Mouse (Mus musculus) hindbrain, embryonic 11.5 days (tissue): ENCODE measurements around the gene Bach2. TPM values are rescaled to one million over a fixed set of nuclear protein-coding genes. Genes with fewer than 3 reads are reported as not detected.
A peak's percentile ranks its signal among the peaks of the same experiment; 100 is the strongest.

ENCODE experiments used
- ATAC-seq: fragments of 200-750 bp; cut with Nextera tagmentation; 2 replicates; pipeline ENCODE4 v1.8.0; 2017; ENCODE audit warnings: mild to moderate bottlenecking, moderate TSS enrichment, moderate library complexity; ENCODE audit not compliant: low FRiP score
- DNase-seq: peaks from one replicate; pipeline ENCODE4 v3.0.0-alpha.2; 2015; ENCODE audit warnings: low spot score
- H3K27ac ChIP-seq: fragments of 300-500 bp; sonication (generic); 2 replicates; pipeline ENCODE4 v1.5.1; 2014; ENCODE audit warnings: mild to moderate bottlenecking, low read depth, low read length
- H3K27me3 ChIP-seq: fragments of 300-500 bp; sonication (generic); 2 replicates; pipeline ENCODE4 v1.6.1; 2014; ENCODE audit warnings: mild to moderate bottlenecking, low read length, moderate library complexity, mixed read lengths; ENCODE audit not compliant: control insufficient read depth, insufficient read depth
- H3K36me3 ChIP-seq: fragments of 300-500 bp; sonication (generic); 2 replicates; pipeline ENCODE4 v1.6.1; 2014; ENCODE audit warnings: mild to moderate bottlenecking, low read length, moderate library complexity, mixed read lengths; ENCODE audit not compliant: control insufficient read depth, insufficient read depth
- H3K4me1 ChIP-seq: fragments of 300-500 bp; sonication (generic); replicated peaks from 2 replicates; pipeline ENCODE4 v1.6.1; 2014; ENCODE audit warnings: low read length, mixed read lengths; ENCODE audit not compliant: control insufficient read depth, insufficient read depth
- H3K4me2 ChIP-seq: fragments of 300-500 bp; sonication (generic); replicated peaks from 2 replicates; pipeline ENCODE4 v1.6.1; 2014; ENCODE audit warnings: mild to moderate bottlenecking, low read depth, low read length
- H3K4me3 ChIP-seq: fragments of 300-500 bp; sonication (generic); 2 replicates; pipeline ENCODE4 v1.5.1; 2014; ENCODE audit warnings: low read depth, low read length
- H3K9ac ChIP-seq: fragments of 300-500 bp; sonication (generic); 2 replicates; pipeline ENCODE4 v1.6.1; 2014; ENCODE audit warnings: low read depth, low read length
- H3K9me3 ChIP-seq: fragments of 300-500 bp; sonication (generic); 2 replicates; pipeline ENCODE4 v1.6.1; 2016; ENCODE audit warnings: low read length; ENCODE audit not compliant: control insufficient read depth
- WGBS: fragments of 180-500 bp; shearing (Covaris S2); extraction: QIAGEN DNeasy Blood & Tissue Kit; methylation state at CpG from one replicate; pipeline ENCODE4 v1.1.7; 2014; 5-methylcytosine and 5-hydroxymethylcytosine counted together
- polyA plus RNA-seq: library from polyadenylated mRNA; unstranded; fragments of >200 nt; fragmentation: Nextera tagmentation; extraction: Ambion mirVana; gene quantifications from 2 replicates; pipeline ENCODE4 v1.2.1, GENCODE M21; 2014

Gene Bach2
- polyA plus RNA-seq, 1 experiment from 2014 or later = 23.9 TPM

DNA sequence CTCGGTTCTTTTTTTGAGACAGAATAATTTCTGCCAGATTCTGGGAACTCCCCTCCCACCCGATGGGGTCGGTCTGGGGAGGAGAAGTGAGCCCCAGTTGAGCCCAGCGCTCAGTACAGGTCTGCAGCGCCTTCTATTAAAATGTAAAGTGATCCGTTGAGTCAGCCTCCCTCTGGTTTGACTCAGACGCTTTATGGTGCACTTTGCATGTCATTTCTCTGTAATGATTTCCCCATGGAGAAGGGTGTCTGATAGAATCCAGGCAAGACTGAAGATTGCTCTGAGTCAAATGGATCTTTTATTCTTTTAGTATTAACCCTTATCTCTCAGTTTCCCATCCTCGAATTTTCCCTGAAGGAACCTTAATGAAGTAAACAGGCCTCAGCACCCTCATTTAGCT lies 244.3 kb downstream of the Bach2 start:
- ATAC-seq (peak; percentile 25; the same call in 1 of the 2 replicates), DNase-seq (peak; percentile 21)
- Histone ChIP-seq H3K4me2 (no peak overlapping the region), H3K9ac (no peak overlapping the region), H3K36me3 (no peaks in the 10 kb centered on the region), H3K27me3 (no peaks in the 10 kb centered on the region), H3K4me1 (peaks cover 24% of the 10 kb centered on the region), H3K4me3 (no peak overlapping the region), H3K9me3 (no peaks in the 10 kb centered on the region), H3K27ac (peak overlapping the region; percentile 83)
- 11% methylated on average over 8 of the region's 8 CpGs for WGBS

DNA sequence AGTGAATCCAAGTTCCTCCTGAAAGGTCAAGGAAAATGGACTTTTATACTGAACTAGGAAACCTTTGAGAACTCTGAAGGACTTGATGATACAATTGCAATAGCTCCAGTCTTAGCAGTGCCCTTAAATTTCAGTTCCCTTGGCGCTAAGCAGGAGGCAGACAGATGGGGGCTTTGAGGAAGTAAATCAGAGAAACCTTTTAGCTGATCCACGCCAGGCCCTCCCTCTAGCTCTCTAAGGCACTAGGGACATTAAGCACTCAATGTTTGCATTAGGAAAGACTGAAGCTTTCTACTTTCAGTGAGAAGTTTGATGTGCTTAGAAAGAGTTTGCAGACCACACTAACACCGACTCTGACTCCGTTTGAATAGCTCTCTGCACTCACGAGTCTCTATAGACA lies 247.2 kb downstream of the Bach2 start:
- WGBS = 59% methylated on average over 5 of the region's 5 CpGs
- Histone ChIP-seq H3K36me3 (no peaks in the 10 kb centered on the region), H3K27me3 (no peaks in the 10 kb centered on the region), H3K4me2 (no peak overlapping the region), H3K4me3 (no peak overlapping the region), H3K9me3 (no peaks in the 10 kb centered on the region), H3K4me1 (peaks cover 19% of the 10 kb centered on the region), H3K9ac (no peak overlapping the region), H3K27ac (peak overlapping the region; percentile 42; the same call in 1 of the 2 replicates)
- ATAC-seq = no peak
- DNase-seq = no peak

DNA sequence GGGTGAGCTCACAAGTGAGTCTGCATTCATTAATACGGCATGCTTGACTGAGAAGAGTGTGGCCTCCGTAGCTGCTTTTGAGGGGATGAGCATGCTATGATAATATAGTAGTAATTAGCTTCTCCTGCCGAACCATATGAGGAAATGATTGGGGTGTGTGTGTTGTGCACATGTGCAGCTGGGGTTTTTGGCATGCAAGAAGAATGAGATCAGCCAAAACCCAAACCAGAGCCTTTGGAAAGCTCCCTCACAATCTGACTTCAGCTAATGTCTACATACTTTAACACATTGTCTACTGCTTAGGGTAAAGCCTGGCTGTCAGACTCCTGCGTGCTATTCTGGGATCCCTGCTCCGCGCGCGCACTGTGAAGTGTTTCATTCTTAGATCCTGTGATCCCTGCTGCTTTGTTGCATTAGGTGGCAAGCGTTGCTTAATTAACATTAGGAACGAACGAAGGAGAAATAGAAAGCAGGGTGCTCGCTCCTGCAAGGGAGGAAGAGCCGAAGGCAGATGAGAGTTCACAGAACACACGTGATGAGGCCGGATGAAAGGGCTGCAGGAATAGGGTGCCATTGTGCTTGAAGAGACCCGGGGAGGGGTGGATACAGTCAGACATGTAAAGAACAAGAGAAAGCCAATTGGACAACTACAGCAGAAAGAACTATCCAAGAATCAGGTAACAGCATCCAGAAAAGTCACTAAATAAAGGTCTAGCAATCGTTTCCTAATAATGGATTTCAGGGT lies 248.2 kb downstream of the Bach2 start:
- no peak overlapping the region for H3K9ac ChIP-seq
- H3K4me1 ChIP-seq = peaks cover 10% of the 10 kb centered on the region
- no peaks in the 10 kb centered on the region for H3K27me3 ChIP-seq
- no peak overlapping the region for H3K4me3 ChIP-seq
- 75% methylated on average over 17 of the region's 17 CpGs for WGBS
- no peak for DNase-seq
- H3K9me3 ChIP-seq = no peaks in the 10 kb centered on the region
- peak; percentile 26; the same call in 1 of the 2 replicates for ATAC-seq
- H3K27ac ChIP-seq = peak overlapping the region; percentile 63
- H3K4me2 ChIP-seq = no peak overlapping the region
- H3K36me3 ChIP-seq = no peaks in the 10 kb centered on the region

DNA sequence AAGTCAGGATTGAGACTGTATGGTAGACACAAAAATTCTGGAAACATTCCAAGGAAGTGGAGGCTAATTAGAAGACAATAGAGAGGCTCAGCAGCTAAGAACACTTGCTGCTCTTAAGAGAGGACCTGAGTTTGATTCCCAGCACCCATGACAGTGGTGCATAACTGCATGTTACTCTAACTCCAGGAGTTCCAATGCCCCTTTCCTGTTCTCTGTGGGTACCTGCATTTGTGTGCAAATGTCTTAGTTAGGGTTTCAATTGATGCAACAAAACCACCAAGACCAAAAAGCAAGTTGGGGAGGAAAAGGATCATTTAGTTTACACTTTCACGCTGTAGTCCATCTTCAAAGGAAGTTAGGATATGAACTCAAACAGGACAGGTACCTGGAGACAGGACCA lies 250.6 kb downstream of the Bach2 start:
- Histone ChIP-seq H3K4me1 (no peaks in the 10 kb centered on the region; the same call in 1 of the 2 replicates), H3K9ac (no peak overlapping the region), H3K27me3 (no peaks in the 10 kb centered on the region), H3K36me3 (no peaks in the 10 kb centered on the region), H3K4me3 (no peak overlapping the region), H3K9me3 (no peaks in the 10 kb centered on the region), H3K4me2 (no peak overlapping the region), H3K27ac (no peak overlapping the region)
- ATAC-seq (no peak), DNase-seq (no peak)
- WGBS = 81% methylated on average over 1 of the region's 1 CpGs

DNA sequence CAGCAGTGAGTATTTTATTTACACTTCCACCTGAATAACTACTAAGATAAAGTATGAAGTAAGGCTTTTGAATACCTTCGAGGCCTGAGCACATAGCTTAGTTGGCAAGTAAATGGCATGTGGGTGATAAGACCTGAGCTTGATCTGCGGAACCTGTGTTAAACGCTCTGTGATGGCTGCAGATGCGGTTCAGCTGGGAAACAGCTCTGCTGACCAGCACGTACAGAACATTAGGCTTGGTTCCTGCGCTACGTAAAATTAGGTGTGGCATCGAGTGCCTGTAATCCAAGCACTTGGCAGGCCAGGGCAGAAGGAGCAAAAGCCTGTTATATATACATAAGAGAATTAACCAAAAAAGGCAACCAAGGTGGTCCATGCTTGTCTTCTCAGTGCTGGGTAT lies 252.6 kb downstream of the Bach2 start:
- Histone ChIP-seq H3K4me2 (no peak overlapping the region), H3K27ac (no peak overlapping the region), H3K27me3 (no peaks in the 10 kb centered on the region), H3K9ac (no peak overlapping the region), H3K9me3 (no peaks in the 10 kb centered on the region), H3K4me1 (no peaks in the 10 kb centered on the region; the same call in 1 of the 2 replicates), H3K4me3 (no peak overlapping the region), H3K36me3 (no peaks in the 10 kb centered on the region)
- DNase-seq (no peak), ATAC-seq (no peak)
- WGBS = 75% methylated on average over 8 of the region's 8 CpGs

DNA sequence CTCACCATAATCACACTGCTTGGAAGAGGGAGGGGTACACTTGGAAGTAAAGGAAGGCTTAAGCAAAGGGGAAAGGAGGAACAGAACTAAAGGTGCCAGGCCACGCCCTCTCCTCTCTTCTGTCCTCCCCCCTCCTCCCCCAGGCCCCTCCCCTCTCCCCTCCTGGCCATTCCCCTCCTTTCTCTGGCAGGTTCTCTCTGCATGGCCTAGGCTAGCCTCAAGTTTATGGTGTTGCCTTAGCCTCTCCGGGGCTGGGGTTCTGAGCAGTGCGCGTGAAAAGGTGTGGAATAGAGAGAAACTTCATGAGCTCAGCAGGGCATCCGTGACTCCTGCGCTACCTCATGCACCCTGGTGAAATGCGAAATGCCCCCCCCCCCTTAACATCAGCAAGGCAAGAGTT lies 254.2 kb downstream of the Bach2 start:
- DNase-seq (no peak), ATAC-seq (no peak)
- Histone ChIP-seq H3K4me2 (no peak overlapping the region), H3K27me3 (no peaks in the 10 kb centered on the region), H3K9me3 (no peaks in the 10 kb centered on the region), H3K36me3 (no peaks in the 10 kb centered on the region), H3K4me3 (no peak overlapping the region), H3K27ac (no peak overlapping the region), H3K4me1 (no peaks in the 10 kb centered on the region; the same call in 1 of the 2 replicates), H3K9ac (no peak overlapping the region)
- 83% methylated on average over 7 of the region's 7 CpGs for WGBS

DNA sequence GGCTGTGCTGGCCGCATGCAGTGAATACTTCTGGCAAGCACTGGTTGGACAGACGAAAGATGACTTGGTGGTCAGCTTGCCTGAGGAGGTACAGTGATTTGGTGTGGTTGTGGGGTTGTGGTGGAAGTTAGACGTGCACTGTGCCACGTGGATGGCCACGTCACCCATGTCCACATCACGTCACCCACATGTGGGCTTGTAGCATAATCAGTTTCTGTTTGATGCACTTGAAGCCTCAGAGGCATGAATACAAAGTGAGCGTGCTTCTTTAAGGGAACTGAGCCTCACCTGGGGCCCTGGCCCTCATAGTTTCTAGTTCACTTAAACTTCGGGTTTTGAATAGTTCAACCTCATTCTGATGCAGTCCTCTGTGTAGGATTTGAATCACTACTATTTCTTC lies 263.2 kb downstream of the Bach2 start:
- ATAC-seq (no peak), DNase-seq (no peak)
- WGBS = 94% methylated on average over 8 of the region's 8 CpGs
- Histone ChIP-seq H3K9me3 (no peaks in the 10 kb centered on the region), H3K4me1 (no peaks in the 10 kb centered on the region), H3K4me3 (no peak overlapping the region), H3K4me2 (no peak overlapping the region), H3K27ac (no peak overlapping the region), H3K9ac (no peak overlapping the region), H3K36me3 (no peaks in the 10 kb centered on the region), H3K27me3 (no peaks in the 10 kb centered on the region)

DNA sequence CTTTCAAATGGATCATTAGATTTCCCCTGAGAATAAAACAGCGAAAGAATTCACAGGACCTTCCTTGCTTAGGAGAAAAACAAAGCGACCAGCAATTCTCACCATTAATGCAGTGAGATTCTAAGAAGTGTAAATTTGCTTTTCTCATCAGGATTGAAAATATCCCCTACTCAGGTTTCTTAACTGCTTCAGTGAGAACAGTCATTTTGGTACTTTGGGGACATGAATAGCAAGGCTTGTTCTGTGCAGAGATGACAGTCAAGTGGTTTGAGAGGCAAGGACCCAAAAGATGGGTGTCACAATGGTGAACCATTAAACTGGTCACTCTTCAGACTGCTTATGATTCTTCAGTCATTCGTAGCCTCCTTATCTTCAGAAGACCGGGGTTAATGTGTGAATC lies 263.6 kb downstream of the Bach2 start:
- DNase-seq (no peak), ATAC-seq (no peak)
- H3K9me3 ChIP-seq = no peaks in the 10 kb centered on the region
- WGBS = 92% methylated on average over 4 of the region's 4 CpGs
- no peaks in the 10 kb centered on the region for H3K27me3 ChIP-seq
- H3K27ac ChIP-seq = no peak overlapping the region
- no peak overlapping the region for H3K4me2 ChIP-seq
- H3K9ac ChIP-seq = no peak overlapping the region
- H3K4me3 ChIP-seq = no peak overlapping the region
- H3K36me3 ChIP-seq = no peaks in the 10 kb centered on the region
- no peaks in the 10 kb centered on the region for H3K4me1 ChIP-seq

DNA sequence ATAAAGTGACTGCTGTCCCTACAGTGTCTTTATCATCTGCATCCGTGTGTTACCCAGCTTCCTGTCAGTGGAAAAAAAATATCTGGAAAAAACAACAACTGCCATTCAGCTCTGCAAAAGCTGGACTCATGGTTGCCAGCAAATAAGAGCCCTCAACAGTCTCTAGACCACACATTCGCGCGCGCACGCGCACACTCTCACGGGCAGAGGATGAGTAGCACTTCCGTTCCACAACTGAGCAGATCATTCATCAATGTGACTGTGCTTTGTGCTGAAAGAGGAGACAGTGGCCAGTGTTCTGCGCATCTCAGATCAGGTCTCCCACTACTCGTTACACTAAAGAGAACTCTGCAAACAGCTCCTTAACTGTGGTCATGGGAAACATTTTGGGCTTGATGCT lies 265.6 kb downstream of the Bach2 start:
- Histone ChIP-seq H3K36me3 (no peaks in the 10 kb centered on the region), H3K9ac (no peak overlapping the region), H3K4me3 (no peak overlapping the region), H3K4me2 (no peak overlapping the region), H3K27ac (no peak overlapping the region), H3K27me3 (no peaks in the 10 kb centered on the region), H3K9me3 (no peaks in the 10 kb centered on the region), H3K4me1 (no peaks in the 10 kb centered on the region)
- ATAC-seq = no peak
- DNase-seq = no peak
- 86% methylated on average over 11 of the region's 11 CpGs for WGBS
